Mouse (Mus musculus): ENCODE measurements around the gene Pla2g15.

Gene Pla2g15

DNA sequence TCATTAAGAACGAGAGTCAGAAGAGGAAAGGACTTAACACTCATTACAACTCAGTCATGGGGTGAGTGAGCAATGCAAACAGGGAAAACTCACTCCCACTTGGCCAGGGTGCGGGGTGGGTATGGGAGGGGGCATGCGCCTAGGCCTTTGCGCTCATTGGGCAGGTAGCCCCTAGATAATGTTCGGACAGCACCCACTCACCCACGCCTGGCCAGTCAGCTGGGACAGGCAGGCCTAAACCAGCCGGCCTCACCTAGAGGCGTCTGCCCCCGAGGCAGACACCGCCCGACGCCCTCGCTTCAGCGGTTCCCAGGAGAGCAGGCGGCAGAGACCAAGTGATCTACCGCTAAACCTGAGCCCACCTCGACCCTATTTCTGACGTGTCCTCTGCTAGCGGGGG lies 14.5 kb upstream of the Pla2g15 start:
- DNase-seq (ENCODE audit: low spot score in 2 of 2): no peak

GRCm38 (mm10) chr8:106136156-106137130 lies 13.8 kb upstream of the Pla2g15 start, which contains the start of gene Esrp2:
TSS of gene Esrp2 (minus strand) at chr8:106136974.
- no peak for DNase-seq (ENCODE audit: low spot score in 2 of 2)

- no peak for DNase-seq (ENCODE audit: low spot score in 2 of 2)
Observed at GRCm38 (mm10) chr8:106137218-106137905, 12.8 kb upstream of the Pla2g15 start.

DNA sequence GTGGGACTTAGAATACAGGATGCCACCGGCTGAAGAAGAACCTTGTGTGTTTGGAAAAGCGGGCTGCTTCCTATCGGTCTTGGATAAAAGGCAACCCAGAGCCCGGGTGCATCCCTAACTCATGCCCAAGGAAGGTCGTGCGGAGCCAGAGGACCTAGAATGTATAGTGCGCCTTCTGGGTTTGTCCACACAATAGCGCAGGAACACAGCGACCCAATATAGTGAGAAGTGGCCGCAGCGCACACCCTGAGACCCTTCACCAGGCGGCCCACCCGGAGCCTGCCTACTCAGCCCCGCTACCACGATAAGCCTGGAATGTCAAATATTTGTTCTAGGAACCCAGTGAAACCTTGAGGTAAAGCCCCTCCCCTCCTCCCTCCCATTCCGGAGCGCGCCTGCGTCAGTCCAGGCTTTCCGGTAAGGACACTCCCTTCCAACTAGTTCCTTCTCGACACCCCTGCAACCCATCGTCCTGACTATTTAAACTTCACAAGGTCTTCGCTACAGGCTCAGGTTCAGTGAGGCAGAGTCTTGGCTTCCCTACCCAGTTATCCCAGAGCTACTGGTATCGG lies 12.2 kb upstream of the Pla2g15 start:
- peak; percentile 53 to 66 for DNase-seq (ENCODE audit: low spot score in 2 of 2)

- no peak for DNase-seq (ENCODE audit: low spot score in 2 of 2)
Observed at GRCm38 (mm10) chr8:106138616-106139015, 11.6 kb upstream of the Pla2g15 start.

- no peak for DNase-seq (ENCODE audit: low spot score in 2 of 2)
Observed at GRCm38 (mm10) chr8:106140191-106140590, 10.0 kb upstream of the Pla2g15 start.

DNA sequence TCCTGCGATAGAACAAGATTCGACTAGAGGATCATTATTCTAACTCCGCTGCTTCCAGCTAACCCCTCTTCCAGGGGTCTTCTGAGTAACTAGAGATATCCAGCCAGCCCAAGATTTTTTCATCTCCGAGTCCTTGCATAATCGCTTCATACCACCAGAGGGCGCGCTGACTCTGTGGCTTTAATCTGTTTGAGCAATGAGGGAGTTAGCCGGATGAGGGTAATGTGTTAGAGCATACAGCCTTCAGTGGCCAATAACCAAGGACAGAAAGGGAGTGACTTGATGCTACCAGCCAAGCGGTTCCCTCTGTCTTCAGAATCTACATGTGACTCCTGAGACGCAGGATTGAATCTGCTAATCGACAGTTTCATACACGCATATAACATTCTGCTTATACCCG lies 9.4 kb upstream of the Pla2g15 start:
- peak; percentile 87 to 89 for DNase-seq (ENCODE audit: low spot score in 2 of 2)

DNA sequence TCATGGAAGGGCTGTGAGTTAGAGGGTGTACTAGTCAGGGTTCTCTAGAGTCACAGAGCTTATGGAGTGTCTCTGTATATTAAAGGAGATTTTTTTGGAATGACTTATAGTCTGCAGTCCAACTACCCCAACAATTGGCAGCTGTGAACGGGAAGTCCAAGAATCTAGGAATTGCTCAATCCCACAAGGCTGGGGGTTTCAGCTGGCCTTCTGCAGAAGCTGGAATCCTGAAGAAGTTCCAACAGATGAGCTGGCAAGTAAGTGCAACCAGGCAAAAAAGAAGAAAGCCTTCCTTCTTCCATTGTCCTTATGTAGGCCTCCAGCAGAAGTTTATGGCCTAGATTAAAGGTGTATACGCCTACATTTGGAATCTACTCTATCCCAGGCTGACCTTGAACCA lies 4.9 kb upstream of the Pla2g15 start:
- DNase-seq (ENCODE audit: low spot score in 2 of 2): no peak

GRCm38 (mm10) chr8:106146014-106146413 lies 4.2 kb upstream of the Pla2g15 start:
- no peak for DNase-seq (ENCODE audit: low spot score in 2 of 2)

- DNase-seq (ENCODE audit: low spot score in 2 of 2): no peak
Observed at GRCm38 (mm10) chr8:106147868-106148565, 2.2 kb upstream of the Pla2g15 start.

- no peak for DNase-seq (ENCODE audit: low spot score in 2 of 2)
Observed at GRCm38 (mm10) chr8:106149025-106149424, 1.2 kb upstream of the Pla2g15 start.

DNA sequence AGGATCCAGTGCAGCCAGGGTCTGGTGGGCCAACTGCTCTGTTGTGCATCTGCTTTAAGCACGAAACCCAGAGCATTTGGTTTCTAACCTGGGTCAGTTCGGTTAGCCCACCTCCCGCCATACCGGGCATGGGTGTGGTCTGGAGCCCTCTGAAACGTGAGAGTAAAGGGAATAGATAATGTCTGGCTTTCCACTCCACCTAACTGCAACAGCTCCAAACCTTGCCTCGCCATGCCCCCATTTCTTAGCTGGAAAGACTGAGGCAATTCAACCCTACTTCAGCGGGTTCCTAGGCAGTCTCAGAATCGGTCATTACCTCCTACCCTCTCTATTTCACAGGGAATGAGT lies 428 bp downstream of the Pla2g15 start:
- DNase-seq (ENCODE audit: low spot score in 2 of 2): no peak

DNA sequence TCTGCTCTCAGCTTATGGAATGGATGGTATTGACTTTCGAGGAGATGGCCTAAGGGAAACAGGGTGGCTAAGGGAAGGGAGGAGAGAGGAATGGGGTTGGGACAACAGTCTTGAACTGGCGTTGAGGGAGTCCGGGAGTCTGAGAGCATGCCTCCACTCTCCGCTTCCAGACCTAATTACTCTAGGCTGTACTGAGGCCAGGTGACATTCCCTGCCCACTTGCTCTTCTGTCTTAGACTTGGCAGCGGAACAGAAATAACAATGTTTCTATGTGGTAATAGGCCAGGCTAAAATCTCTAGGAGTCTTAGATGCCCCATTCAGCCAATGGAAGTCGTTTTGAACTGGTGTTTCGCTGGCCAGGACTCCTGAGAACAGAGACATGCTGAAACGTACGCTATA lies 842 bp downstream of the Pla2g15 start:
- no peak for DNase-seq (ENCODE audit: low spot score in 2 of 2)

GRCm38 (mm10) chr8:106152876-106153275 lies 2.7 kb downstream of the Pla2g15 start:
- no peak for DNase-seq (ENCODE audit: low spot score in 2 of 2)

GRCm38 (mm10) chr8:106157419-106157818 lies 7.2 kb downstream of the Pla2g15 start:
- DNase-seq (ENCODE audit: low spot score in 2 of 2): no peak

DNA sequence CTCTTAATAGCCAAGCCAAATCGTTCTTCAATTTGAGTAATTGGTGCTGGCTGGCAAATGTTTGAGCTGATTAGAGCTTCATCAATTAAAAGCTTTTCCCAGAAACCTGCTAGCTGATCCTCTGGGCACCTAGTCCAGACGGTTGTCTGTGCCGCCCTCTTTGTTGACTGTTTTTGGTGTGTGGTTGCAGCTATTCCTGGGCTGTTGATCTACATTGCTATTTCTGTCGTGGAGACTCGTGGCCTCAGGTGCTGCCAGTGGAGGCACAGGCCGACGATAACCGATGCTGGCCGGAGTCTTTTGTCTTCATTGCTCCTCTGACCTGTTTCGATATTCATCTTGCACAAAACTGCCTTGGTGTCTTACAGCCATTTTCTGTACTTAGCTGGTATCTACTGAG lies 8.2 kb downstream of the Pla2g15 start:
- DNase-seq (ENCODE audit: low spot score in 2 of 2): no peak

DNA sequence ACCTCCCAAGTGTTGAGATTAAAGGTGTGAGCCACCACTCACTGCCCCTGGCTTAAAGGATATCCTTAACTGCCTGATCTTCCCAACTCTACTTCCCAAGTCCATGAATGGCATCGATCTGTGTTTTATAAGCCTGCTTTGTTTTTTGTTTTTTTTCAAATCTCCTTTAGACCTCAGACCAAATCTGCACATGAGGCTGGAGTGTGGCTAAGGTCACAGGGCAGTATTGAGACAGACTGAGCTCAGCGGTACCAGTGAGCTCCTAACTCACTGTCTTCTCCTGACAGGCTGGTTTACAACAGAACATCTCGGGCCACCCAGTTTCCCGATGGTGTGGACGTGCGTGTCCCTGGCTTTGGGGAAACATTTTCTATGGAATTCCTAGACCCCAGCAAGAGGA lies 9.7 kb downstream of the Pla2g15 start:
- no peak for DNase-seq (ENCODE audit: low spot score in 2 of 2)

DNA sequence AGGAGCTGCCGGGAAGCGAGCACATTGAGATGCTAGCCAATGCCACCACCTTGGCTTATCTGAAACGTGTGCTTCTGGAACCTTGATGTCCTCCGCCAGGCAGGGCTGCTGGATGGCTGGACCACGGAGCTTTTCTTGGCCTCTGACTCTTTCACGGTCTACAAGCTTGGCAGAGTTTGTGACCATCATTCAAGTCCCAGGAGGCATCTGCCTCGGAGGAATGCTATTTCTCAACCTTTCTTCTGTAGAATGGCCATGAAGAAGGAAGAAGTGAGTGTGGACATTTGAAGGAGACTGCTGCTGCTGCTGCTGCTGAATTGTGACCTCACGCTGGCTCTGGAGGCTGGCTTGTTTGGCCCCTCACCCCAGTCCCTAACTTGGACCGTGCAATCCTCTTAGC lies 13.1 kb downstream of the Pla2g15 start:
- no peak for DNase-seq (ENCODE audit: low spot score in 2 of 2)

- peak; percentile 89 for DNase-seq (ENCODE audit: low spot score in 2 of 2)
Observed at GRCm38 (mm10) chr8:106165460-106165859, 15.3 kb downstream of the Pla2g15 start.

GRCm38 (mm10) chr8:106168356-106169016 lies 18.3 kb downstream of the Pla2g15 start, which contains the start of gene Slc7a6:
TSS of gene Slc7a6 (plus strand) at chr8:106168857.
- peak; percentile 86 to 88 for DNase-seq (ENCODE audit: low spot score in 2 of 2)
